Mouse (Mus musculus): Measurements from ENCODE around the gene Sass6.

DNA sequence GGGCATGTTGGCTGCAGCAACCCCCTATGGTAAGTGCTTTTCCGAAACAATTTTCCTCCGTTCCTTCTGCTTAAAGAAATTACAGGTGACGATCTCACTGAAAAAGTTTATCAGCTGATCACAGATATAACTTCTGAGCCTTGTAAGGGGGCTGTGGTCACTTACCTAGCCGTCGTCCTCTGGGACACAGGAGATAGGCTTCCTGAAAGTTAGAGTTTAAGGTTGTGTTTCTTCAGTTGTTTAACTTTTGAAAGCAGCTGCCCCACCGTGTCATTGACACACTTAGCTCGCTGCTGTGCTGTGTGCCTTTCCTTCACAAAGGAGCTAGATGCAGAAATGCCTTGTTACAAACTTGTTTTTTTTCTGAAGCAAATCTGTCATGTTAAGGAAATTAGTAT lies 31.7 kb upstream of the Sass6 start:
- TF ChIP-seq TCF12 (IDR thresholded peaks at IDR 0.05; ENCODE audit: insufficient read depth, poor library complexity, severe bottlenecking) (no peak), POLR2A (IDR thresholded peaks at IDR 0.05; ENCODE audit: insufficient read length, low read depth) (no peak), POLR2AphosphoS2 (IDR thresholded peaks at IDR 0.05; ENCODE audit: insufficient read length, low read depth) (no peak), MYOG (IDR thresholded peaks at IDR 0.05; ENCODE audit: control insufficient read depth in 1 of 3, insufficient read depth in 1 of 3, insufficient read length in 2 of 3, low read depth in 2 of 3) (no peak), TCF3 (IDR thresholded peaks at IDR 0.05; ENCODE audit: insufficient read length, low read depth) (no peak), USF1 (IDR thresholded peaks at IDR 0.05; ENCODE audit: low read depth) (no peak), MAX (IDR thresholded peaks at IDR 0.05; ENCODE audit: low read depth) (no peak)
